Comparison of ENCODE assay signal across 16 mouse cellular contexts in genomic region chr17:78495929-78496328, GRCm38 (mm10).
"Had no signal": no experiment of that assay in that cellular context is flagged by ENCODE, and none has a peak within 500 bp of the region (broad histone marks: within the 10 kb centered on the region; RNA-seq: fewer than 3 reads in every experiment).

No protein-coding gene starts in this region.

- H3K27ac ChIP-seq: neural tube, embryonic 13.5 days; neural tube, embryonic 15.5 days; stomach, embryonic 15.5 days; stomach, postnatal 0 days had no signal

- H3K4me3 ChIP-seq: neural tube, embryonic 13.5 days; neural tube, embryonic 15.5 days; stomach, embryonic 15.5 days had no signal

- H3K9ac ChIP-seq: neural tube, embryonic 13.5 days; neural tube, embryonic 15.5 days; stomach, embryonic 15.5 days had no signal

- H3K27me3 ChIP-seq: neural tube, embryonic 13.5 days; neural tube, embryonic 15.5 days; stomach, embryonic 15.5 days had no signal

- DNase-seq: retina, postnatal 1 day; right cerebral cortex, adult 18-20 months; right cerebral cortex, postnatal 14 days; right cerebral cortex, postnatal 25 days; right cerebral cortex, postnatal 4 days; spleen, adult 18-20 months; thymus, adult 18-20 months; thymus, adult 2 months; thymus, postnatal 14 days; thymus, postnatal 25 days; thymus, postnatal 36 days; thymus, postnatal 4 days had no signal

- H3K36me3 ChIP-seq: neural tube, embryonic 13.5 days; neural tube, embryonic 15.5 days; stomach, embryonic 15.5 days had no signal

- H3K4me1 ChIP-seq: neural tube, embryonic 13.5 days; neural tube, embryonic 15.5 days; stomach, embryonic 15.5 days had no signal

- H3K9me3 ChIP-seq: neural tube, embryonic 13.5 days; neural tube, embryonic 15.5 days; stomach, embryonic 15.5 days had no signal

- H3K4me2 ChIP-seq: neural tube, embryonic 13.5 days; neural tube, embryonic 15.5 days; stomach, embryonic 15.5 days had no signal
